Mouse (Mus musculus) embryonic fibroblast, embryonic 13.5 days (primary cell): ENCODE results near the gene 5830473C10Rik. TPM values are rescaled to one million over a fixed set of nuclear protein-coding genes. Genes with fewer than 3 reads are reported as not detected.
"Not testable (repeated sequence)": the region's sequence is repeated elsewhere in the genome, so short reads cannot be mapped to it uniquely, and the experiment has no call there.

ENCODE experiments used
- H3K27ac ChIP-seq: 2 replicates; pipeline ENCODE4 v1.5.1; 2012; ENCODE audit warnings: low read length, control low read depth, inconsistent platforms; ENCODE audit not compliant: insufficient read depth
- H3K4me1 ChIP-seq: 2 replicates; pipeline ENCODE4 v1.6.1; 2011; ENCODE audit warnings: low read length; ENCODE audit not compliant: control insufficient read depth, insufficient read depth
- H3K4me3 ChIP-seq: 2 replicates; pipeline ENCODE4 v1.5.1; 2011; ENCODE audit warnings: mild to moderate bottlenecking, control low read depth, low read length; ENCODE audit not compliant: insufficient read depth
- CTCF ChIP-seq: IDR thresholded peaks from 2 replicates; pipeline ENCODE4 v1.5.1; 2011; ENCODE audit warnings: mild to moderate bottlenecking, control low read depth, low read length, moderate library complexity, borderline replicate concordance; ENCODE audit not compliant: insufficient read depth
- POLR2A ChIP-seq: IDR thresholded peaks from 2 replicates; pipeline ENCODE4 v1.6.1; 2011; ENCODE audit warnings: low read depth, mild to moderate bottlenecking, control low read depth, low read length, moderate library complexity
- polyA plus RNA-seq: library from polyadenylated mRNA; stranded (reverse); fragments of >200 nt; gene quantifications from 2 replicates; pipeline ENCODE4 v1.2.4, GENCODE M21; 2011; ENCODE audit warnings: low read depth; ENCODE audit not compliant: missing spikeins, insufficient read length

5830473C10Rik gene
- polyA plus RNA-seq, 1 experiment = not detected

DNA sequence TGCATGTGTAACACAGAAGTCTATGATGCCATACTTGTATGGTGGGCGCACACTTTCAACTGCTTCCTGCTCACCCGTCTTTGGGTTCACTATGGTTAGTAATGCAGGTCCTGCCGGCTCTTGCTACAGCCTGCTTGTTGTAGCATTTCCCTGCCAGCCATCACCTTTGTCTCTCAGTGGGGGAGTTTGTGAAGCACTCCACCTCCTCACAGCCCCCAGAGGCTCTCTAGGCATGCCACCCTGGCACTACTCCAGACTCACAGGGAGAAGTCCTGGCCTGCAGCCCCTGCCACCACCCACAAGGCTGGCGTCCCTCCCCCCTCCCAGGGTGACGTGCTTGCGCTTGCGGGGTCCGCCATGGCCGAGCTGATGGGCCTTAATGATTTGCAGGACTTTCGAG, 29.8 kb downstream of the 5830473C10Rik start:
- Histone ChIP-seq H3K27ac (no peak overlapping the region), H3K4me1 (no peaks in the 10 kb centered on the region)
- TF ChIP-seq CTCF (no peak), POLR2A (no peak)

DNA sequence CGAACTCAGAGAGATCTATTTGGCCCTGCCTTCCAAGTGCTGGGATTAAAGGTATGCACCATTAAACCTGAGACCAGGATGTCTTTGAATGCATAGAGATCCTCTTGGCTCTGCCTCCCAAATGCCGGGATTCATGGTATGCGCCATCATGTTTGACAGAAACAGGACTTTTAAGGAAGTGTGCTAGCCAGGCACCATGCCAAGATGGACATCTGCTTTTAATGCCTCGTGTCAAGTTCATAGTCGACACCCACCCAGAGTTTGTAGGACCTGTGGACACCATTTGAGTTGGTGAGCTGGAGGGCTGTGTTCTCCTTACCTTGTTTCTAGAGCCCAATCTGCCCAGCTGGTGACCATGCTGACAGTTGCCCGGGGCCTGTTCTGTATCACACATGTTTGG, 31.0 kb downstream of the 5830473C10Rik start:
- H3K4me1 ChIP-seq = no peaks in the 10 kb centered on the region
- no peak overlapping the region for H3K27ac ChIP-seq
- TF ChIP-seq POLR2A (no peak), CTCF (no peak)
- no peak overlapping the region for H3K4me3 ChIP-seq

More for the DNA sequence above, 29.8 kb downstream of the 5830473C10Rik start:
- no peak overlapping the region for H3K4me3 ChIP-seq

GRCm38 (mm10) chr5:90594945-90595344, 34.0 kb downstream of the 5830473C10Rik start:
- no peak for TF ChIP-seq CTCF
- Histone ChIP-seq H3K4me1 (no peaks in the 10 kb centered on the region), H3K27ac (no peak overlapping the region), H3K4me3 (no peak overlapping the region)

DNA sequence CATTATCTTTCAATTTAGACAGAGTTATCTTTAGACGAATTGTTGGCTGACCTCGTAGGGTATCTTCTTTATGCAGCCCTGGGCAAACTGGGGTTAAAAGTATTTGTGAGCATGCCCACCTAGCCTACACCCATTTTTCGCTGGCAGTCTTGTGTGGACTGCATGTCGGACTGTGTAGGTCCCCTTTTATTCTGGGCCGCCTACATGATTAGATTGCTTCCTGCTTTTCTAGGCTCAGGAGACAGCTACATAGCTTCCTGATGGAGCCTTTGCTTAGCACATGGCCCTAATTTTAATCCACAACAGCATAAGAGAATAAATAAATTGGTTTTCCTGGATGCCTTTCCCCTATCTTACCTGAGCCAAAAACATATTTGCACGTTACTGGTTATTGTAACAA, 35.2 kb downstream of the 5830473C10Rik start:
- Histone ChIP-seq H3K27ac (no peak overlapping the region), H3K4me3 (no peak overlapping the region), H3K4me1 (peaks cover 5% of the 10 kb centered on the region; the same call in 1 of the 2 replicates)
- TF ChIP-seq CTCF (no peak), POLR2A (no peak)

- TF ChIP-seq POLR2A (no peak), CTCF (no peak)
- Histone ChIP-seq H3K27ac (no peak overlapping the region), H3K4me1 (peaks cover 8% of the 10 kb centered on the region), H3K4me3 (no peak overlapping the region)
Observed at GRCm38 (mm10) chr5:90601469-90601868, 40.6 kb downstream of the 5830473C10Rik start.

DNA sequence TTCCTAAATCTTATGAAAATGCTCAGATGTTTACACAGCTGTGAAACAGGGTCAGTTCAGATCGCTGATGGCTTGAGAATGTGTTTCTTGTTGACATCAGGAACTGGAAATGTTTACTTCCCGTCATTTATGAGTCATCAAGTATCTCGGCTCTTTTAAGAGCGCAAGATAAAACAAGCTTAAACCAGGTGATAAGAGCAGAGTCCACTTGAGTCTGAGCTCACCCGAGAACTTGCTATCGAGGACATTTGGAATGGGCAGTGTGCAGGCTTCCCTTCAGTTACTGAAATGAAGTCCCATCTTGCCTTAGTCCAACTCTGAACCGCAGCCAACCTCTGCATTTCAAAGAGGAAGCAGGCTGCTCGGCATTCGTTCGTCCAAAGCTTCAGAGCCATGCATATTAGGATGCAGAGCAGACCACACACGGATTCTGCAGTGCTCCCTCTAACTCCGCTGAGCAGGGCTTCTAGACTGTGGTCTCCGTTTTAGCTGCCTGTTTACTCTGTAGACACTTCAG, 42.6 kb downstream of the 5830473C10Rik start:
- H3K27ac ChIP-seq = 0 out of 2 replicates have a peak overlapping the region, but pooled peaks have one; percentile 38
- H3K4me1 ChIP-seq = peaks cover 11% of the 10 kb centered on the region
- no peak for TF ChIP-seq POLR2A
- H3K4me3 ChIP-seq = no peak overlapping the region

- peak; percentile 17; the same call in 1 of the 2 replicates for TF ChIP-seq POLR2A
- TF ChIP-seq CTCF = no peak
- H3K4me1 ChIP-seq = peaks cover 28% of the 10 kb centered on the region; the same call in 1 of the 2 replicates
- peak overlapping the region; percentile 92 for H3K27ac ChIP-seq
- H3K4me3 ChIP-seq = no peak overlapping the region
Observed at GRCm38 (mm10) chr5:90608906-90609305, 48.0 kb downstream of the 5830473C10Rik start.

DNA sequence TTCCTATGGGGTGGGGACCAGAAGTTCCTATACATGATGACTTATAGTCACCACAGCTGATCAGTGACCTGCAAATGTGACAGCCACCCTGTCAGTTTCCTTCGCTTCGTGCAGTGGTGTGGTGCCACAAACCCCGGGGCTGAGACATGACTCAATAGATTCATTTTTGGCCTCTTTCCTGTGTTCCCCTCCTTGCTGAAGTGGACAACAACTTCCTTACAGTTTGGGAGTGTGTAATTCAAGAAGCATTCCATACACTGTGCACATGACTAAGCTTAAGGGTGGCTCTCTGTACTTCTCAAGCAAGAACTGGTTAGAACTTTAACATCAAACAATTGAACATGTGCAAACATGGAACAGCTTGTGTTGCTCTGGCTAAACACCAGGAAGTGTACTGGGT, 50.5 kb downstream of the 5830473C10Rik start:
- Histone ChIP-seq H3K4me3 (no peak overlapping the region), H3K27ac (peak overlapping the region; percentile 82), H3K4me1 (peaks cover 28% of the 10 kb centered on the region; the same call in 1 of the 2 replicates)
- TF ChIP-seq CTCF (no peak), POLR2A (no peak)

DNA sequence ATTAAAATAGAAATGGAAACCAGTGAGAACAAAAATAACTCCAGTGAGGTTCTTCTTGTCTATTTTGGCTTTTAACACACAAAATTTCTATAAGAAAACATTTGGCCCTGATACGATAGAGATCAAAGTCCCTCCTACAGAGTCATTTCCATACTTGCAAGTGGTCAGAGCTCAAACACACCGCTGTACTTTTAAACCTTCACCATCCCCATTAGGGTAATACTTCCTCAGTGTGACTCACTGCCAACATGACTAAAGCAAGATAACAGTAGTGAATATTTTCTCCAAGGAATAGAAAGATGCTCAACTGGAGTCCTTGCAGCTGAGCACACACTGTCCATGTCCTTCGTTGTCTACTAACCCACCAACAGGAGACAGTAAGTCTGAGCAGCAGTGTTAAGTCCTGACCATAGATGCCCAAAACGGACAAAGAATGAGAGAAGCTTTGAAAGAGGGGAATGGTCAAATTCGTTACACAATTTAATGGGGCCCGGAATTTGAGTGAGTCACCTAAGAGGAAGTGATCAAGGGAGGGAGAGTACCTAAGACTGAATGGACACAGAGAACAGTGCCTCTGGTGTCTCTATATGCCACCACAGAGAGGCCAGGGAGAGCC, 51.2 kb downstream of the 5830473C10Rik start:
- Histone ChIP-seq H3K4me1 (peaks cover 28% of the 10 kb centered on the region; the same call in 1 of the 2 replicates), H3K27ac (peak overlapping the region; percentile 82), H3K4me3 (no peak overlapping the region)
- TF ChIP-seq CTCF (no peak), POLR2A (no peak)

GRCm38 (mm10) chr5:90612751-90613150, 51.8 kb downstream of the 5830473C10Rik start:
- not testable (repeated sequence) for H3K4me3 ChIP-seq
- peaks cover 28% of the 10 kb centered on the region; the same call in 1 of the 2 replicates for H3K4me1 ChIP-seq
- H3K27ac ChIP-seq = peak overlapping the region; percentile 82
